Mouse (Mus musculus): Measurements from ENCODE around the gene Impdh1. TPM values are rescaled to one million over a fixed set of nuclear protein-coding genes. Genes with fewer than 3 reads are reported as not detected.

Impdh1 gene
- polyA plus RNA-seq, 1 experiment, result 1.7 TPM

DNA sequence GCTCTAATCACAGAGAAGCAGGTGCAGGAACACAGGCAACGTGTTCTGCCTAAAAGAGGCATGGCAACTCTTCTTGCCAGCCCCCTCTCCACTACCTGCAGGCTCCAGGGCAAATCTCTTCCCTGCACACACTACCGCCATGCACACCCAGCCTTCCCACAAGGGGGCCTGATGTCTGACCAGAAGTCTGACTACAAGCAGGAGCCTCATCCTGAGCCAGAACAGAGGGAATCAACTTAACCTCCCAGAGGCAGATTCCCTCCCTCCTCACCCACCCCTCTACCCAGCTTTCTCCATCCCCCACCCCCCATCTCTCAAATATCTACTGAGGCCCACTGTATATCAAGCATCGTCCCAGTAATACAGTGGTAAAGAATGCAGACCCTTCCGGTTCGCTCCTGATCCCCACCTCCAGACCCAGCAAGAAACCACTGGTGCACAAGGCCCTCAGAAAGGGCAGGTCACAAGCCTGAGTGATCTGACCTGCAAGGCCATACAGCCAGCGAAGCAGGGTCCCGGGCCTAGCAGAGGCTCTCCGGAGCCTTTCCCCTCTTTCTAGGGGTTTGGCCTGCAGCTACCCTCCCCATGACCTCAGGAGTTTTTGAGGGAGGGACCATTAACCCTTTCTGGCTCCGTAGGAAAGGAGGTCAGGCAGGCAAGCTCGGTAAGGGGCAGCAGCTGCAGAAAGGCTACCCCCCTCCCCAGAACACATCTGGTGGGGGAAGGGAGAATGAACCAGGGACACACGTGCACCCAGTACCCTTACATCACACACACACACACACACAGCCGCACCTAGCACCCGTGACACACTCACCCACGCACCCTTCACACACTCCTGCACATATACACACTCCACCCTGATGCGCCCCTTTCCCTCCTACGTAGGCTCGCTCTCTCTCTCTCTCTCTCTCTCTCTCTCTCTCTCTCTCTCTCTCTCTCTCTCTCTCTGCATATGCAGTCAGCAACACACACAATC lies 38.0 kb downstream of the Impdh1 start:
- H3K36me3 ChIP-seq (ENCODE audit: control insufficient read depth), result no peaks in the 10 kb centered on the region
- H3K9me3 ChIP-seq (ENCODE audit: control insufficient read depth, low read length), result no peaks in the 10 kb centered on the region
- no peak for TF ChIP-seq TAL1 (IDR thresholded peaks at IDR 0.05; ENCODE audit: low read length)
- no peak for TF ChIP-seq GATA1 (IDR thresholded peaks at IDR 0.05; ENCODE audit: low read length)
- H3K27me3 ChIP-seq (ENCODE audit: control insufficient read depth), result peaks cover 91% of the 10 kb centered on the region
- no peak overlapping the region for H3K4me3 ChIP-seq (replicated peaks)
- no peaks in the 10 kb centered on the region for H3K4me1 ChIP-seq (ENCODE audit: control insufficient read depth)

DNA sequence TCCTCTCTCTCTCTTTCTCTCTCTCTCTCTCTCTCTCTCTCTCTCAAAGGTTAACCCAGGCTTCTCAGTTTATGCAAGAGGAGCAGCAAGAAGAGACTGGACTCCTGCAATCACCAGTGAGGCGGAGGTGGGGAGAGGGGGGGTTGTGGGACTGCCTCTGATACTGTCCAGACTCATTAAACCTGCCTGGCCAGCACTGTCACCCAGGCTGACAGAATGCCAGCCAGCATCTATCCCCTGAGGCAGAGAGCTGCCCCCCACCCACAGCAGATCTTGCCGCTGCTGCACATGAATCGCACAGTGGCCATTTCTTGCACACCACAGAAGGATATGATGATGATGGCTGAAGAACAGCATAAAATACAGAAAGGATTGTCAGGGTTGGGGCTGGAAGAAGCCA lies 41.1 kb downstream of the Impdh1 start:
- H3K36me3 ChIP-seq (ENCODE audit: control insufficient read depth), result no peaks in the 10 kb centered on the region
- H3K27me3 ChIP-seq (ENCODE audit: control insufficient read depth), result peaks cover 100% of the 10 kb centered on the region
- H3K4me3 ChIP-seq (replicated peaks), result no peak overlapping the region
- H3K4me1 ChIP-seq (ENCODE audit: control insufficient read depth), result peaks cover 7% of the 10 kb centered on the region
- TF ChIP-seq GATA1 (IDR thresholded peaks at IDR 0.05; ENCODE audit: low read length), result no peak
- TF ChIP-seq TAL1 (IDR thresholded peaks at IDR 0.05; ENCODE audit: low read length), result no peak
- H3K9me3 ChIP-seq (ENCODE audit: control insufficient read depth, low read length), result peaks cover 7% of the 10 kb centered on the region; the same call in 1 of the 2 replicates

DNA sequence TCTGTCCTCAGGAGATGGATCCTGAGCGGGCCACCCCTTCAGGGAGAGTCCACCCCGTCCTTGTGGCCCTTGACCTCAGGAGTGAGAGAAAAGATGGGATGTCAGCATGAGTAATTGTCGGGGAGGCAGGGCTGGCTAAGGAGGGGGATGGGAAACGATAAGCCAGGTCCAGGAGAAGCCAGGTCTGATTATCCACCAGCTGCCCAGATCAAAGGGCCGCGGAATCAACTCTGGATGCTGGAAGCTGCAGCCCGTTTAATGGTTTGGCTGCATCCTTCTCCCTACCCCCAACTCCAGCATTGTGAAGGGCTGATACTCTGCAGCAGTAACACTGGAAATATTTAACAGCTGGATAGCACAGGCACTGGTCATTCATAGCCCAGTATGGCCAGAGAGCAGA lies 41.8 kb downstream of the Impdh1 start:
- Histone ChIP-seq H3K9me3 (ENCODE audit: control insufficient read depth, low read length) (peaks cover 10% of the 10 kb centered on the region; the same call in 1 of the 2 replicates), H3K4me1 (ENCODE audit: control insufficient read depth) (peaks cover 7% of the 10 kb centered on the region), H3K36me3 (ENCODE audit: control insufficient read depth) (no peaks in the 10 kb centered on the region), H3K4me3 (replicated peaks) (no peak overlapping the region), H3K27me3 (ENCODE audit: control insufficient read depth) (peaks cover 100% of the 10 kb centered on the region)
- no peak for TF ChIP-seq GATA1 (IDR thresholded peaks at IDR 0.05; ENCODE audit: low read length)
- TF ChIP-seq TAL1 (IDR thresholded peaks at IDR 0.05; ENCODE audit: low read length), result no peak

DNA sequence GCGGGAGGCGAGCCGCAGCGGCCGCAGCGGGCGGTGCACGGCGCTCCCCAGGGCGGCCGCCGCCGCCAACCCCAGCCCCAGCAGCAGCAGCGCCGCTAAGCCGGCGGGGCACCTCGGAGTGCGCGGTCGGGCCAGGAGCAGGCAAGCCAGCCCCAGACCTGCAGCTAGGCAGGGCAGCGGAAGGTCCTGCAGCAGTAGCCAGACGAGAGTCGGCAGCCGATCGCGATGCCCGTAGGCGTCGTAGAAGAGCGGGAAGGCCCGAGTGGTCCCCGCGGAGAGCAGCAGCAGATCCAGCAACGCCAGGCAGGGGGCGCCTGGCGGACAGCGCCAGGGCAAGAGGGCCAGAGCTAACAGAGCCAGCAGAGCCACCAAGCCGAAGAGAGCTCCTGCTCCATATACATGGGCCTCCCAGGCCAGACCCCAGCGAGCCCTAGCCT lies 45.2 kb downstream of the Impdh1 start:
- Histone ChIP-seq H3K27me3 (ENCODE audit: control insufficient read depth) (peaks cover 94% of the 10 kb centered on the region), H3K4me3 (replicated peaks) (peak overlapping the region; percentile 24)
- no peak for TF ChIP-seq TAL1 (IDR thresholded peaks at IDR 0.05; ENCODE audit: low read length)
- no peak for TF ChIP-seq GATA1 (IDR thresholded peaks at IDR 0.05; ENCODE audit: low read length)

DNA sequence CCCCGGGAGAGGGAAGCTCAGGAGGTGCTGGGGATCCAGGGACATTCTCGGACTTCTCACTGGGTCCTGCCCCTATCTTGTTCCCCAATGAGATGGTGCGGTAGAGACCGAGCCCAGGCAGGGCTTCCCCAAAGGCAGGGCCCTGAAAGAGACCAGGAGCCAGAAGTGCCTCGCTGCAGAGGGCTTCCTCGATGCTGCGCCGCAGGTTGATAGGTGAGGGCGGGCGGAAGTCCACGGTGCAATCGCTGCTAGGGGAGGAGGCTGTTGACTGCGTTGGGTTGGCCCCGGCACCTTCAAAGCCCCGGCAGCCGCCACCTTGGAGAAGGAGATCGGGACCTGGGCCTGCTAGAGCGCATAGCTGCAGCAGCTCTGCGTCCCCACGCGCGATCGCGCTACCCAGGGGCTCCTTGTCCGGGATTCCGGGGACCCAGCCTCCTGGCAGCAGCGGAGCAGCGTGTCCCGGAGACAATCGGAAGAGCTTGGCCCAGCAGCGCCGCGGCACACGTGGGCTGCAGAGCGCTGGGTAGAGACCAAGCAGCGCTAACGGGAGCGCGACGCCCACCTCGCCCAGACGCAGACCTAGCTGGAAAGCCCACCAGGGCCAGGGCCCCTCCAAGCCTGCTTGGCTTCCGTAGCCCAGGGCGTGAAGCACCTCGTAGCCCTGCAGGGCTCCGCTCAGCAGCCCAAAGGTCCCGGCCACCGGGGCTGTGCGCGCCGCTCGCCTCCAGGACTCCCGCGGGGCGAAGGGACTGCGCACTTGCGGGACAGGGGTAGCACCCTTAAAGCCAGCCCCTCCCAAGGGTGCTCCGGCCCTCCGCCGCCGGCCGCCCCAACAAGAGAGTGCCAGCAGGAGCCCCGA lies 45.9 kb downstream of the Impdh1 start:
- TF ChIP-seq GATA1 (IDR thresholded peaks at IDR 0.05; ENCODE audit: low read length), result no peak
- no peak for TF ChIP-seq TAL1 (IDR thresholded peaks at IDR 0.05; ENCODE audit: low read length)

More for the DNA sequence above, 45.2 kb downstream of the Impdh1 start:
- peaks cover 10% of the 10 kb centered on the region; the same call in 1 of the 2 replicates for H3K9me3 ChIP-seq (ENCODE audit: control insufficient read depth, low read length)
- no peaks in the 10 kb centered on the region for H3K36me3 ChIP-seq (ENCODE audit: control insufficient read depth)
- peaks cover 7% of the 10 kb centered on the region for H3K4me1 ChIP-seq (ENCODE audit: control insufficient read depth)

DNA sequence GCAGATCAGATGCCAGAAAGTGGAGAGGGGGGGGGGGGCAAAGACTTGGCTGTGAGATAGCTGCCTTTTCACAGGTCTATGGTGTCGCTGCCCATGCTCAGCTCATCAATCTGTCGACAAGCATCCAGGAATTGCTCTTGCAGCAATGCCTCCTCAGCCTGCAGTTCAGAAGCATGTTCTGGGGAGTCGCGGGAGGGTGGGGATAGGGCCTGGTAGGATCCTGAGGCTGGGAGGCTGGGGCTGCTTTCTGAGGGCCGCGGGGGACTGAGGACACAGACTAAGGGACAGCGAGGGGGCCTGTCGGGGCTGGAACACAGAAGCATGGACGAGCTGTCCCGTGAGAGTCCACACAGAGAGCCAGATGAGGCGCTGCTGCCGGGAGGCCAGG lies 46.5 kb downstream of the Impdh1 start:
- no peak overlapping the region for H3K4me3 ChIP-seq (replicated peaks)
- TF ChIP-seq TAL1 (IDR thresholded peaks at IDR 0.05; ENCODE audit: low read length) (no peak), GATA1 (IDR thresholded peaks at IDR 0.05; ENCODE audit: low read length) (no peak)

More for the DNA sequence above, 45.9 kb downstream of the Impdh1 start:
- H3K9me3 ChIP-seq (ENCODE audit: control insufficient read depth, low read length), result peaks cover 10% of the 10 kb centered on the region; the same call in 1 of the 2 replicates
- H3K4me3 ChIP-seq (replicated peaks), result peak overlapping the region; percentile 16
- no peaks in the 10 kb centered on the region for H3K36me3 ChIP-seq (ENCODE audit: control insufficient read depth)
- peaks cover 7% of the 10 kb centered on the region for H3K4me1 ChIP-seq (ENCODE audit: control insufficient read depth)
- H3K27me3 ChIP-seq (ENCODE audit: control insufficient read depth), result peaks cover 93% of the 10 kb centered on the region

DNA sequence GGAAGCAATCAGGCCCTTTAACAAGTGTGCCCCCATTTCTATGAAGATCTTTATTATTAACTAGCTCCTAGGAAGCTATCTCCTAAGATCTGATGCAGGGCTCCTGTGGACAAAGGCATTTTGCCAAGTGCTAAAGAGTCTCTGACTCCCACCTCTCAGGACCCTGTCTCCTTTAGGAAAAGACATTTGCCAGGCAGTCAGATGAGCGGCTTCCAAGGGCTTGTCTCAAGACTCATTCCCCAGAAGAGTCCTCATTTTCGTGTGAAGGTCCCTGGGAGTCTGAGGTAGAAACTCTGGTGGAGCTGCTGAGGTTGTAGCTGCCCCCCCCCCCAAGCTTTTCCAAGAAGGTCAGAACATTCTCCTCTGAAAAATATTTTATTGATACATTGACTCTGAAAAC lies 47.3 kb downstream of the Impdh1 start:
- peaks cover 81% of the 10 kb centered on the region for H3K27me3 ChIP-seq (ENCODE audit: control insufficient read depth)
- H3K4me1 ChIP-seq (ENCODE audit: control insufficient read depth), result peaks cover 17% of the 10 kb centered on the region
- H3K9me3 ChIP-seq (ENCODE audit: control insufficient read depth, low read length), result peaks cover 10% of the 10 kb centered on the region; the same call in 1 of the 2 replicates
- TF ChIP-seq TAL1 (IDR thresholded peaks at IDR 0.05; ENCODE audit: low read length) (no peak), GATA1 (IDR thresholded peaks at IDR 0.05; ENCODE audit: low read length) (no peak)
- H3K4me3 ChIP-seq (replicated peaks), result no peak overlapping the region
- H3K36me3 ChIP-seq (ENCODE audit: control insufficient read depth), result no peaks in the 10 kb centered on the region

More for the DNA sequence above, 46.5 kb downstream of the Impdh1 start:
- no peaks in the 10 kb centered on the region for H3K36me3 ChIP-seq (ENCODE audit: control insufficient read depth)
- peaks cover 89% of the 10 kb centered on the region for H3K27me3 ChIP-seq (ENCODE audit: control insufficient read depth)
- H3K4me1 ChIP-seq (ENCODE audit: control insufficient read depth), result peaks cover 9% of the 10 kb centered on the region
- H3K9me3 ChIP-seq (ENCODE audit: control insufficient read depth, low read length), result peaks cover 10% of the 10 kb centered on the region; the same call in 1 of the 2 replicates

DNA sequence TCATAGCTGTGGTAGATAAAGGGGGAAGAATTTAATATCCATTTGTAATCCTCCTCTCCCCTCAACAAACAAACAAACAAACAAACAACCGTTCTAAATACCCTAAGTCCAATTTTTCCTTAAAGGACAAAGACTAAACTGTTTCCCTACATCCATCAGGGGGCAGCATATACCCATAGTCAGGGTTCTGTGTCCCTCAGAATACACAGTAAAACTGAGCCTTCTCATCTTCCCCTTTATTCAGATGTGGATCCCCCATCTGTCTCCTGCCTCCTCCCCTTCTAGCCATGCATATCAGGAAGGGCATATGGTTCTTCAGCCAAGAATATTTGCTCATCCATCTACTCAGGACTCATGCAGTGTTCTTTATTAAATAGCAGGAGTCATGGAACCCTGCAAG lies 50.0 kb downstream of the Impdh1 start:
- Histone ChIP-seq H3K9me3 (ENCODE audit: control insufficient read depth, low read length) (peaks cover 10% of the 10 kb centered on the region; the same call in 1 of the 2 replicates), H3K4me3 (replicated peaks) (no peak overlapping the region), H3K27me3 (ENCODE audit: control insufficient read depth) (peaks cover 55% of the 10 kb centered on the region), H3K36me3 (ENCODE audit: control insufficient read depth) (no peaks in the 10 kb centered on the region; the same call in 1 of the 2 replicates), H3K4me1 (ENCODE audit: control insufficient read depth) (peaks cover 31% of the 10 kb centered on the region)
- TF ChIP-seq TAL1 (IDR thresholded peaks at IDR 0.05; ENCODE audit: low read length) (no peak), GATA1 (IDR thresholded peaks at IDR 0.05; ENCODE audit: low read length) (no peak)
